Mouse (Mus musculus) bone marrow macrophage, adult 2 months (primary cell): ENCODE data around the gene Aldh6a1.

ENCODE experiments used
- CTCF ChIP-seq: IDR thresholded peaks from 2 replicates; pipeline ENCODE4 v1.5.1; 2012; ENCODE audit warnings: low read depth, mild to moderate bottlenecking, low read length, moderate library complexity
- POLR2A ChIP-seq: IDR thresholded peaks from 2 replicates; pipeline ENCODE4 v1.6.1; 2012; ENCODE audit warnings: mild to moderate bottlenecking, low read depth, low read length, borderline replicate concordance

DNA sequence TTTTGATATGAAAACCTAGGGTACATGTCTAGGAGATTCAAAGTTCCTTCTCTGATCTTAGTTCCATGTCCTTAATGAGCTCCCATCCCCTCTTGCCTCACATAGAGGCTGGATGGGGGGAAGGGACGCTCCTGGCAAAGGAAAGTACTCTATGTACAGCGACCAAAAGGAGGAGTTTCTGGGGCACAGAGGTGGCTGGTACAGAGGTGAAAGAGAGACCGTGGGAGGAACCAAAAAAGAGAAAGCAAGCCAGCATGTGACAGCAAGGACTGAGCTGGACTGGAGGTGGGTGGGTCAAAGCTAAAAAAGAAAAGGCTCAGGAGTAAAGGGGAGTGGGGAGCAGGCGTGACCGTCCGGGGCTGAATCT, 470 bp downstream of the Aldh6a1 start:
- TF ChIP-seq CTCF (no peak), POLR2A (no peak)
